Mouse (Mus musculus) neutrophil, adult 5-6 weeks (primary cell): ENCODE measurements around the gene Tmem56. TPM values are rescaled to one million over a fixed set of nuclear protein-coding genes. Genes with fewer than 3 reads are reported as not detected.

Experiments used
- ATAC-seq: fragments of 151-379, 151-347 bp; 2 replicates; pipeline ENCODE4 v1.8.0; 2017; ENCODE audit warnings: mild to moderate bottlenecking, moderate TSS enrichment; ENCODE audit not compliant: insufficient number of reproducible peaks, poor library complexity, low FRiP score, severe bottlenecking; ENCODE audit errors: extremely low read depth
- total RNA-seq: library from RNA; stranded (forward); fragments of 200-1000 nt; gene quantifications from 2 replicates; pipeline ENCODE4 v1.2.3, GENCODE M21; 2017

The Tmem56 gene
- total RNA-seq, 1 experiment from 2014 or later: 1.4 TPM

DNA sequence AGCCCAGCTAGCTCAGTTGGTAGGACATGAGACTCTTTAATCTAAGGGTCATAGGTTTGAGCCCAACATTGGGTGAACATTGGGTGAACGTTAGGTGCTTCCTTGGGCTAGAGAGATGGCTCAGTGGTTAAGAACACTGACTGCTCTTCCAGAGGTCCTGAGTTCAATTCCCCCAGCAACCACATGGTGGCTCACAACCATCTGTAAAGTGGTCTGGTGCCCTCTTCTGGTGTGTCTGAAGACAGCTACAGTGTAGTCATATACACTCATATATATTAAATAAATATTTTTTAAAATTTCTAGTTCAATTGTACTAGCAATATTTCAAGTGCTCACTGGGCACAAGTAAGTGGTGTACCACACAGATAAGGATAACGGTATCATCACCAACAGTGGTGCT, 4.3 kb upstream of the Tmem56 start:
- no peak for ATAC-seq

DNA sequence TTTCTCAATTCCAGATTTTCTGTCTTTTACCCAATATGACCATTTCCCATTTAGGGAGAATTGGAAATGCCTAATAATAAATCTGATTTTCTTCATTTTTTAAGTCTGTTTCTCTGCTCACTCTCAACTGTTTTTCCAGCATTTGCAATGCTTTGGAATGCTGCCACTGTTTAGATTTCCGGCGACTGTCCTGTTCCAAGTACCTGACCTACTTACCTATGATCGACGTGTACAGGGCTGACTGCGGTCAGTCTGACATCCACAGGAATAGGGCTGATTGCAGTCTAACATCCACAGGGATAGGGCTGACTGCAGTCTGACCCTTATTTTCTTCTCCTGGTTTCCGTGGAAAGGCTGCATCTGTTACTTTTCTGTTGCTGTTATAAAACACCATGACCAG, 2.3 kb upstream of the Tmem56 start:
- no peak for ATAC-seq

DNA sequence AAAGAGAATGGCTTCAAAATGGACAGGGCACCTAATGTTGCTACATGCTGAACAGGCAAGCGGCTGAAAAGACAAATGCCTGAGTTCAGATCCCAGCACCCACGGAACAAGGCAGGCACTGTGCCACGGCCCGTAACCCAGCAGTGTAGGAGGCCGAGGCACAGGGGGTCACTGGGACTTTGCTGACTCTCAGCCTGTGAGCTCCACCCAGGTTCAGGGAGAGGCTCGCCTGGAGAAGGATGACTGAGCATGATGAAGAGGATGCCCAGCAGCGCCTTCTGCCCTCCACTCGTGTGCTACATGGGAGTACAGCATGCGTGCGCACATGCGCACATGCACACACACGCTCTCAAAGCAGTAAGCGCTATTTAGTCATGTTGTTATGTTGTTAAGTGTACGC, 3.2 kb downstream of the Tmem56 start:
- no peak for ATAC-seq

DNA sequence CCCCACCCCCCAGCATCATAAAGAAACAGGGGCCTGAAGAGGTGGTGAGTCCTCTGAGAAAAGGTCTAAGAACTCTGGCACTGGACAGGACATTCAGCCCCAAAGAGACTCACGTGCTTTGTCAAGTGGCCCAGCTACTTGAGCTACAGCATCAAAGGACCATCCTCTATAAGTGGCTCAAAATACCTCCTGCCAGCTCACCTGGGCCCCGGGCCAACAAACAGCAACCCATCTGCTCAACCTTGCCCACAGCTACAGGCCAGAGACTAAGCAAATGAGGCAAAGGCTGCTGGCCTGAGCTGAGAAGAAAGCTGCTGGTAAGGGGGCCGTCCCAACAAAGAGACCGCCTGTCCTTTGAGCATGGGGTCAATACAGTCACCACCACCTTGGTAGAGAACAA, 5.3 kb downstream of the Tmem56 start:
- no peak for ATAC-seq

DNA sequence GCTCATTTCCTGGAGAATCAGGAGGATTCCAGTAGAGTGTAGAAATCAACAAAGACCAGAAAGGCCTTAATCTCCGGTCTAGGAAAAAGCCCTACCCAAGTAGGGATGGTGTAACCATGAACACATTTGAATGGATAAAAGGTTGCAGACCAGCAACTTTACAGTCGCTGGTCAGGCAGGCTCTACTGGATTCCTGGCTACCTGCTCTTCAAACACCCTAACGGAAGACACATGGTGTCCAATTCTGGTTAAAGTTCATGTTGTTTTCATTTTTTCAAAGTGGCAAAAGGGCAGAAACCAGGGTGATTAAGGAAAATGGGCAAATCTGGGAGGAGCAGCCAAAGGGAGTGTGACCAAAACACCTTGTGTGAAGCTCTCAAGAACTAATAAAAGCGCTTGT, 5.9 kb downstream of the Tmem56 start:
- ATAC-seq: no peak

DNA sequence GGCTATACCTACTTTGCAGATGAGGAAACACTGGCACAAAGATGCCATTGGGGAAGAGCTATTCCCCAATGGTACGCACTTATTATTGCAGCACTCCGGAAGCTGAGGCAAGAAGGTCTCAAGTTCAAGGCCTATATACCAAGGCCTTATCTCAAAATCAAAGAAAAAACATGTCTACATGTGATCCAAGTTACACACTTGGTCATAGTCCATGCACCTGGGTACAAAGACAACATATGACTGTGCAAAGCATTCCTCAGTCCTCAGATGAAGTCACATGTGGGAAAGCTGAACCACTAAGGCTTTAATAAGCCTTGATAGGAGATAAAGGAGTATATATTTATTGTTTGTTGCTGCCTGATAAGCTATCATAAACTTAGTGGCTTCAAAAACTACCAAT, 8.9 kb downstream of the Tmem56 start:
- no peak for ATAC-seq

DNA sequence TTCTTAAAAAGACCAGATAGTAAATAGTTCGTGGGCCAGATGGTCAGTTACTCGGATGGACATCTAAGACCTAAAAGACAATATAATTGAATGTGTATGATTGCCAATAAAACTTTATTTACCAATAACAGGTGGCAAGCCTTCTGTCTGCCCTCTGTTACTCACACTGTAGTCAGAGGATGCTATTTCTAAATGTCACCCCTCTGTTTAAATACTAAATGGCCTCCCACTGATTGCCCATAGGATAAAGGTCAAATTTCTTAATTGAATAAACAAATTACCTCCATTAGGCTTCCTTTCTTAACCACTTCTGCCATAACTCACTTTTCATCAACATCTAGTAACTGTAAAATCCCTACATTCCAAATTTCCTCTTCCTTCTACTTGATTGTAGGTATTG, 10.3 kb downstream of the Tmem56 start:
- no peak for ATAC-seq

DNA sequence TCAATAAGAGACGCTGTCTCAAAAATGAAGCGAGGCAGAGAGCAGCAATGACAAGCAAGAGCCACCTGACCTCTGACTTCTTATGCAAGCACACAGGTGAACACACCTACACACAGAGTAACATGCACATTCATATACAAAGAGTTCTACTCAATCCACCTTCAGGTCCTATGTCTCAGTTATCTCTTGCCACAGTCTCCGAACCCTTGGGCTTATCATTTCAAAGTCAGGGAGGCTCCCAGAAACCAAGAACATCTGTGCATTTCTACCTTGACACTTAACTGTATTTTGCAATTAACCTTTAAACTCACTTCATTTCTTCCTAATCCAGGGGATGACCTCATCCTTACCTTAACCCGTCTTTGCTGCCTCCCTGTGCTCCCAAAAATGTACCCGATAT, 15.6 kb downstream of the Tmem56 start:
- no peak for ATAC-seq

DNA sequence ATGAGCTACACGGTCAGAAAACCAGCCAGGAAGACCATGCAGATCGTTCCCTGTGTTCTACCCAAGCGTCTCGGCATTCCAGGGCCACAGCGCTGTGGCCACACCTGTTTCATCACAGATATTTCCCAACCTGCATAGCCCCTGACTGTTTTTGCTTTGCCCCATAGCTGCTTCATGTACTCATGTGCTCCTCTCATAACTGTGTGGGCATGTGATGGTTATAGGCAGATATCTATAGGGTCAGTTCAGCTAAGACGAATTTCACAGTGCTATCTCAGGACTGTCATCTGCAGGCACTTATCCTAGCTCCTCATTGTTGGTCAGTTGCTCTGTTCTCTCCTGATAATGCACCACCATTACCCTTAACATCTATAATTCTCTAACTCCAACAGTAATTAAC, 18.7 kb downstream of the Tmem56 start:
- no peak for ATAC-seq

DNA sequence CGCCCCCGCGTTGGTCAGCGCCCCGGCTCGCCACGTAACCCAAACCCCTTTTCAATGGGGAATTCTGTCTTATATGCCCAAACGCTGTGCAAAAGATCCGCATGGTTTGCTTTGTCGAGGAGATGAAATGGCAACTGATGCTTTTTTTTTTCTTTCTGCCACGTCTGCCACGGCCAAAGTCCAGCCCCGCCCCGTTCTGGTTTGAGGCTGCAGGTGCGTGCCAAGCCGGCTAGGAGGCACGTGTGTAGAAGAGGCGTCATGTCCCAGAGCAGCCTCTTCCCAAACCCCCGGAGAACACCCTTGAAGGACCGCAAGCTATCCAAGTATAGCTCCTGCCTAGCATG, 19.7 kb downstream of the Tmem56 start:
- no peak for ATAC-seq

DNA sequence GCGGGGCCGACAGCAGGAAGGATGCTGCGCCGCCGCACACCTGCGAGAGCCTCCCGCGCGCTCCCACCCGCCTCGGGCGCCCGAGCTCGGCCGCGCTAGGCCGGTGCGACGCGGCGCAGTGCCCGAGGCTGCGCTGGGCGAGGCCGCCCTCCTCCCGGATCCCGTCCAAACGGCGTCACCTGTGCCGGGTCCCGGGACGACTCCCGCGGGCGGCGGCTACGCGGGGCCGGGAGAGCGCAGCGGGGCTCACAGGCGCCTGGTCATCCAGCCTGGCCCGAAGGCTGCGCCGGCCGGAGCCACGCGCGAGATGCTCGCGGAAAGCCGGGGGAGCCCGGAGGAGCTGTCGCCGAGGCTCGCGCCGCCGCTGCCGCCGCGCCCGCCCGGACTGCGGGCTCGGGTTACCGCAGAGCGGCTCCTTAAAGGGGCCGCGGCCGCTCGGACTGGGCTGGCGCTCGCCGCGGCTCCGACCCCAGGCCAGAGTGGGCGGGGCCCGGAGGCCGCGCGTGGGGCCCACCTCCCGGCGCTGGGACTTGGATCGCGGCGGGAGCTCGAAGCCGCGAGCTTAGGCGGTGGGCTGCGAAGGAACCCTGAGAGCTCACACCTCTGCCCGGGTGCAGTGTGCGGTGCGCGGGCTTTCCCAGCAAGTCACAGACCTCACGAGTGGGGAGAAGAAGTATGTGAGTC, 20.2 kb downstream of the Tmem56 start:
- no peak for ATAC-seq

DNA sequence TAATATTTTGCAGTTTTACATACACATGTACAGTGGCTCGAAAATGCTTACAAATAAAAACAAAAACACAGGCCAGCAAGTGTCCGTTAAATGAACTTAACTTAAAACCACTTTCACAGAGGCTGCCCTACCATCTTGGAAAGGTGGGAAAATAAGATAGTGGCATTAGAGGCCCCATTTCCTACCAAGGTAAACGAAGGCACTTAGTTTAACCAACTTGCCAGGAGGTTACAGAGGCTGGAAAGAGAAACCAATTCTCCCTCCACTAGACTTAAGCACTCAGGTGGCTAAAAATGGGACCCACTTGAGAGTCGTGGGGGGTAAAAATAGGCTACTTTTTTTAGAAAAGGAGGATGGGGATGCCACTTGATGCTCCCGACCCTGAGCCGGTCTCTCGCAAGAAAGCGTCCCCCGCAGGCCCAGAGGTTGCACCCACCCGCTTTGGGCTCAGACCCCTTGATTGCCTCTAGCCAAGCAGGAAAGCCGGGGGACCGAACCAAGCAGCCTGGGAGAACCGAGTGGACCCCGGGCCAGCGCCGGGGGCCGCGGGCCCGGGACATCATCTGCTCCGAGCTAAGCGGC, 20.9 kb downstream of the Tmem56 start:
- ATAC-seq: no peak

DNA sequence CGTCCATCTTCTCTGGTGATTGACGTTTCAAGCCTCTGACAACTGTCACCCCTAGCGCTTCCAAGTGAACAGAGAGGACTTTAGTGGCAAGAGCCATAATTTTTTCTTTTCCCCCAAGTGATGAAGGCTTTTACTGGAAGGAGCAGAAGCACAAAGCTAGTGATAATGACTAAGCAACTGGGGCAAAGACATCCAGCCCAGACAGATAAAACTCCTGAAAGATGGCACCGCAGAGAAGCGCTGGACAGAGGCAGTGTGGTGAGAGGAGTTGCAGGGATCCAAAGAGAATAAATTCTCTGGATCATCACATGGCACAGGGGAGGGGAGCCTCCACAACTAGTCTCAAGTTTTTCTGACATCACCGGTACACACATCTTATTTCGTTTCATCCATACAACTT, 21.6 kb downstream of the Tmem56 start:
- no peak for ATAC-seq

DNA sequence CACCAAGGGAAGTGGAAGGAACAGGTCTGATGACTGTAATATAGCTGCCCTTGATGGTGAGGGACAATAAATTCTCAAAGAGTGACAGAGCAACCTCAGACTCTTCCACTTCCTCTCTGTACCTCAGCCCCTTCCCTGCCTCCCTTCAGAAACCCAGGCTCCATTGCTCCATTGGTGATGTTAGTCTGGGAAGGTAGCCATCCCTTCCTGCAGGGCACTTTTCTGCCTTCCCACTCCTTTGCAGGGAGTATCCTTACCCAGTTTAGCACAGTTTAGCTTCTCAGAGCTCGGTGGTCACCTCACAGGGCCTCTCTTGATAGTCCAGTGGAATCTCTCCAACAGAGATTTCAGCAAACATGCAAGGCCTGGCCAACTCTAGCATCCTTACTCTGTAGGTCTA, 22.1 kb downstream of the Tmem56 start:
- ATAC-seq: no peak

DNA sequence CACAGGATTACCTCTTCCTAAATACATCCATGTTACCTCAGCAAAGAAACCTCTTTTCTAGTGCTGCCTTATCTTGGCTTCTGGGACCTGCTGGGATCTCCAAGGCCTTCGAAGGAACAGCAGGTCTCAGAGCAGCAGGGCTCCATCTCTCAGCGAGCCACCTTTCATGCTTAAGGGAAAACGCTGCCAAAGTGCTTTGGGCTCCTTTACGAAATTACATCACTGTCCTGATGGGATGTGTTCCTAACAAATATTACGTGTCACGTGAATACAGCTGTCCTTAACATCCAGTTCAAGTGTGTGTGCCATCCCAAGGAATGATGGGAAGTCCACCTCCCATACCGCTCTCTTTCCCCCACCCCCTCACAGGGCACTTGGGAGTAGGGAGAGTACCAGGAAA, 22.9 kb downstream of the Tmem56 start:
- ATAC-seq: no peak

DNA sequence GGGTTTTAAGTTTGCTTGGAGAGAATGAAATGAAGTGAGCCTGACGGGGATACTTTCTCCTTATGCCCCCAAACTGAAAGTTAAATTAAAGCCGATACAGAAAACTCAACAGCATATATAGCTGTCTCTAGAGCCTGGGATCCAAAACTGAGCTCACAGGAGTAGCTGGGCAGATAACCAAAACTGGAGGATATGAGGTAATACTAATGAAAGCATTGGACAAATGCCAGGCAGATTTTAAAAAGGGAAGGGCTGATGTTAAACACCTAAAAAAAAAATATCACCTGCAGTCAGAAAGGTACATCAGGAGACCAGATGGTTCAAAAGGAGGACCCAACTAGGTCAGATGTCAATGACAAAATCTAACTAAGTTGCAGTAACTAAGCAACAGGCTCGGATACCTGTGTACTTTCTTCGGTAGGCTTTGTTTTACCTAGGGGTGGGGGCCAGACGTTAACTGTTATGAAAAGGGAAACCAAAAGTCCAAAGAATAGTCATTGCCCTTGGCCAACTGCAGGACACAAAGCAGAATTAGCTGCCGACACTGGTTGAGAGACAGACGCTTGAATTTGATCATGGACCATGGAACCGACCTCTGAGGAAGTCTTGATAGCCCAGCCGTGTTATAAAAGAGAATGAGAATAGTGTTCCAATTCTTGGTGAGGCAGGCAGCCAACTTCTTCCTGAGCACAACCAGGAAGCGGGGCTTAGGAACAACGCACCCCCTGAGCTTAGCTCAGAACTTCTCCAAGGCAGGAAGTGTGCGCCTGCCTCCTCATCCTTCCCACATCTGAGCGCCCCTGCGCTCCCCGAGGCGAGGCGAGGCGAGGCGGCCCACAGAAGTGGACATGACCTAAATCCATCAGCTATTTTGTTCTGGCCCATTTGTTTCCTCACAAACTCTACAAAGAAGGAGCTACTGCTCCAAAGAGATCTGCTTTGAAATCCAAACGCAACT, 24.1 kb downstream of the Tmem56 start:
- no peak for ATAC-seq

DNA sequence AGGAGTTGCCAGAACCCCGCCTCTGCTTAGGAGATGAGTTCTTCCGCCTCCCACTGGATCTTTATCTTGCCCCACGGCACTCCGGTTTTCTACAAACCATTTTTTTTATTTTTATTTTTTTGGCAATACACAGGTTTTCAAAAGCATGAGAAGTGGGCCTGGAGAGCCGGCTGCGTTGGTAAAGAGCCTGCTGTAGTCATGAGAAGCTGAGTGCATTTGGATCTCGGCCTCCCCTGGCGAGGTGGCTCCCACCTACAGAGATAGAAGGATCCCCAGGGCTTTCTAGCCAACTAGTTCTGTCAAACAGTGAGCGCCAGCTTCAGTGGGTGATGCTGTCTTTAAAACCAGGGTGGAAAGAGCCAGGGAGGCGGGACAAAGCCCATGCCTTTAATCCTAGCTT, 25.5 kb downstream of the Tmem56 start:
- no peak for ATAC-seq

DNA sequence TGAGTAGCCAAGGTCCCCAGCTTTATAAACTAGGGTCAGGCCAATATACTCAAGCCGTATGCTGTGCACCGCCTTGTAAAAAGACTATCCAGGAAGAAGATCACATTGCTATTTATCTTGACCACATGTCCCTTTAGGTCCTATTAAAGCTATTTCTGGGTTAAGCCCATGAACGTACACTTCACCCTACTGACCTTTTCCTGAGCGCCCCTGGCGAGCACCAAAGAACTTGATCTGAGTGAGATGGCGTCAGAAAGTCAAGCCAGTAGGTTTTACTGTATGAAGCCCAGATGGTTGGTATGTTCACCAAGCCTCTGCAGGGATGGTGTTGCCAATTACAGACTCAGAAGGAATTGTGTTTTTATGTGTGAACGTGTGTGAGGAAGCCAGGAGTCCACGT, 26.8 kb downstream of the Tmem56 start:
- ATAC-seq: no peak

DNA sequence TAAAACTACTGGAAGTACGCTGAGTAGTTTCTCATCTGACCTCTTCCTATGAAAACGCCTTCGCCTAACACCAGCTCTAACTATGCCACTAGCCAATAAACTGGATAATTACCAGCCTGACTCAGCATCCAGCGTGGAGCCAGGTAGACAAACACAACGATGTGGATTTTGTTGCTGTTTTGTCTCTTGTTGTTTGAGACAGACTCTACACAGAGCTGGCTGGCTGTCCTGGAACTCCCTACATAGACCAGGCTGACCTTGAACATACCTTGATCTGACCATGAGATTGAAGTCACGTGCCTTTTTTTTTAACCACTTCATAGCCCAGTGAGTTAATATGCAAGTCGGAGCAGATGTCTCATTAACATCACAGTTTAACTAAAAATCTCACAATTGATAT, 27.4 kb downstream of the Tmem56 start:
- ATAC-seq: no peak
